In the genomic region with DNA sequence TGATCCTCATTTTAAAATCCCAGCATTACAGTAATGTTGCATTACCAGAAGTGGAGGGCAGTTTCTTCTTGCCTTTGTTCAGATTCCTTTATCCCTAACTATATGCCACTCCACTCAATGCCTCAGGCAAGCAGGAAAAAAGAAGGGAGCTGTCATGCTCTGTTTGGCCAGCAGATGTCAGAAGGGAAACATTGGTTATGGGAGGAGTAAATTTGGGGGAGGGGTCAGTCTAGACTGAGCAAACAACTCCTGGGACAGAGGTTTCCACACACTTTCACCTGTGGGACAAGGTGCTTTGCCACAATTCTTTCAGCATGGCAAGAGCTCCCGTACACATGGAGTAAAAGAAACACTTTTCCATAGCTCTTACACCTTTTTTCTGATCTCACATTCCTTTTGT, we compare ENCODE assay signal across 10 mouse cellular contexts. TPM values are rescaled to one million over a fixed set of nuclear protein-coding genes. Genes with fewer than 3 reads are reported as not detected.
DNase-seq lines count a peak whose midpoint lies in the region; ATAC-seq and TF ChIP-seq lines count a peak whose summit lies in the region.
"Had no signal": no experiment of that assay in that cellular context is flagged by ENCODE, and none has a peak within 500 bp of the region (broad histone marks: within the 10 kb centered on the region; RNA-seq: fewer than 3 reads in every experiment).

No protein-coding gene starts in this region.

- H3K9ac ChIP-seq in kidney, postnatal 0 days (ENCODE audit: low read depth, low read length): no peak overlapping the region
- H3K9ac ChIP-seq in forebrain, embryonic 12.5 days: no peak overlapping the region

- peak; percentile 27 for DNase-seq in kidney, postnatal 0 days (ENCODE audit: low spot score)
- DNase-seq in kidney, adult 11 months: no peak
- peak; percentile 31 for DNase-seq in WW6 (ENCODE audit: low read depth, low spot score)
- peak; percentile 0 for DNase-seq in gonadal fat pad, adult 2 months (ENCODE audit: low read depth)
- DNase-seq in natural killer cell, adult 2 months (ENCODE audit: low spot score in 2 of 2): no peak
- DNase-seq in heart, postnatal 25 days (ENCODE audit: low spot score): no peak

- H3K27ac ChIP-seq in kidney, postnatal 0 days: no peak overlapping the region
- H3K27ac ChIP-seq in forebrain, embryonic 12.5 days: no peak overlapping the region

- H3K4me3 ChIP-seq in kidney, postnatal 0 days (replicated peaks; ENCODE audit: low read depth, low read length): no peak overlapping the region
- no peak overlapping the region for H3K4me3 ChIP-seq in forebrain, embryonic 12.5 days (replicated peaks)

- intact Hi-C loops in heart, postnatal 25 days (cut with DNase I): no loop called here

- 68% methylated on average over 1 of the region's 1 CpGs for WGBS in kidney, postnatal 0 days
- 66% methylated on average over 1 of the region's 1 CpGs for WGBS in forebrain, embryonic 12.5 days

- peak; percentile 52 for TF ChIP-seq CTCF in kidney, postnatal 0 days (IDR thresholded peaks at IDR 0.05; ENCODE audit: low read depth)

- H3K36me3 ChIP-seq in kidney, postnatal 0 days (ENCODE audit: insufficient read depth, low read length): no peaks in the 10 kb centered on the region
- no peaks in the 10 kb centered on the region for H3K36me3 ChIP-seq in forebrain, embryonic 12.5 days (replicated peaks)

- H3K9me3 ChIP-seq in kidney, postnatal 0 days (replicated peaks; ENCODE audit: low read length): no peaks in the 10 kb centered on the region
- no peaks in the 10 kb centered on the region for H3K9me3 ChIP-seq in forebrain, embryonic 12.5 days

- ATAC-seq in kidney, postnatal 0 days (replicated peaks; ENCODE audit: low FRiP score, low read depth): no peak
- ATAC-seq in megakaryocyte-erythroid progenitor cell, adult 5-6 weeks (replicated peaks; ENCODE audit: low FRiP score, low TSS enrichment, poor library complexity, severe bottlenecking): 0 out of 2 replicates have a peak, but pooled peaks have one; percentile 63
- ATAC-seq in forebrain, embryonic 12.5 days (ENCODE audit: low FRiP score): no peak

- H3K4me1 ChIP-seq in kidney, postnatal 0 days (replicated peaks; ENCODE audit: insufficient read depth, low read length): no peaks in the 10 kb centered on the region
- H3K4me1 ChIP-seq in forebrain, embryonic 12.5 days: no peaks in the 10 kb centered on the region

- H3K4me2 ChIP-seq in kidney, postnatal 0 days (ENCODE audit: low read length): no peak overlapping the region
- no peak overlapping the region for H3K4me2 ChIP-seq in forebrain, embryonic 12.5 days

- H3K27me3 ChIP-seq in kidney, postnatal 0 days (ENCODE audit: insufficient read depth, low read length): no peaks in the 10 kb centered on the region
- no peaks in the 10 kb centered on the region for H3K27me3 ChIP-seq in forebrain, embryonic 12.5 days

RNA-seq across cellular contexts. Expression of a gene that starts 16.2 kb away (rescaled TPM):
- polyA plus RNA-seq in kidney, postnatal 0 days (2015; fragmentation: Nextera tagmentation; extraction: Ambion mirVana): not detected in 2 replicates
- polyA plus RNA-seq in gonadal fat pad, adult 2 months (2012; rRNA removed): not detected in 2 replicates
- not detected in 2 replicates for total RNA-seq in megakaryocyte-erythroid progenitor cell, adult 5-6 weeks (2014; fragmentation: Nextera tagmentation)
- total RNA-seq in megakaryocyte-erythroid progenitor cell, adult 5-6 weeks (2017): not detected in 2 replicates
- not detected in 2 replicates for polyA plus RNA-seq in forebrain, embryonic 12.5 days (2016; fragmentation: Nextera tagmentation; extraction: Ambion mirVana)
- total RNA-seq in heart, postnatal 25 days (2021): not detected
- total RNA-seq: megakaryocyte, adult 5-6 weeks had no signal
- polyA plus RNA-seq: intestine, embryonic 14.5 days had no signal

RNA-seq across cellular contexts. Expression of a gene that starts 27.5 kb away (rescaled TPM):
- not detected in 2 replicates for polyA plus RNA-seq in kidney, postnatal 0 days (2015; fragmentation: Nextera tagmentation; extraction: Ambion mirVana)
- polyA plus RNA-seq in gonadal fat pad, adult 2 months (2012; rRNA removed): not detected in 2 replicates
- total RNA-seq in megakaryocyte-erythroid progenitor cell, adult 5-6 weeks (2014; fragmentation: Nextera tagmentation): not detected in 2 replicates
- total RNA-seq in megakaryocyte-erythroid progenitor cell, adult 5-6 weeks (2017): not detected in 2 replicates
- polyA plus RNA-seq in forebrain, embryonic 12.5 days (2016; fragmentation: Nextera tagmentation; extraction: Ambion mirVana): not detected in 2 replicates
- not detected for total RNA-seq in heart, postnatal 25 days (2021)
- total RNA-seq: megakaryocyte, adult 5-6 weeks had no signal
- polyA plus RNA-seq: intestine, embryonic 14.5 days had no signal

RNA-seq across cellular contexts. Expression of a gene that starts 41.0 kb away (rescaled TPM):
- polyA plus RNA-seq in kidney, postnatal 0 days (2015; fragmentation: Nextera tagmentation; extraction: Ambion mirVana): not detected in 2 replicates
- polyA plus RNA-seq in gonadal fat pad, adult 2 months (2012; rRNA removed): not detected in 2 replicates
- not detected in 2 replicates for total RNA-seq in megakaryocyte-erythroid progenitor cell, adult 5-6 weeks (2014; fragmentation: Nextera tagmentation)
- not detected in 2 replicates for total RNA-seq in megakaryocyte-erythroid progenitor cell, adult 5-6 weeks (2017)
- not detected in 2 replicates for polyA plus RNA-seq in forebrain, embryonic 12.5 days (2016; fragmentation: Nextera tagmentation; extraction: Ambion mirVana)
- not detected for total RNA-seq in heart, postnatal 25 days (2021)
- total RNA-seq: megakaryocyte, adult 5-6 weeks had no signal
- polyA plus RNA-seq: intestine, embryonic 14.5 days had no signal

Comparison
In these comparisons a context has a peak if more than half of its experiments do, and no peak if none do; other contexts are left out.
1. DNase-seq: peak in kidney, postnatal 0 days (single experiment), WW6 (single experiment) and gonadal fat pad, adult 2 months (single experiment); none in kidney, adult 11 months (single experiment), natural killer cell, adult 2 months (0 of 2) and heart, postnatal 25 days (single experiment).